9 mouse cellular contexts compared by ENCODE assay signal in genomic region chr7:27653681-27654437, GRCm38 (mm10). TPM values are rescaled to one million over a fixed set of nuclear protein-coding genes. Genes with fewer than 3 reads are reported as not detected.
DNase-seq lines count a peak whose midpoint lies in the region; ATAC-seq and TF ChIP-seq lines count a peak whose summit lies in the region.
"Had no signal": no experiment of that assay in that cellular context is flagged by ENCODE, and none has a peak within 500 bp of the region (broad histone marks: within the 10 kb centered on the region; RNA-seq: fewer than 3 reads in every experiment).

Gene Ttc9b (plus strand): TSS chr7:27653915.

- no peak within 1 kb of the TSS for H3K27ac ChIP-seq in heart, embryonic 11.5 days (ENCODE audit: low read depth, low read length)
- peak within 1 kb of the TSS; percentile 71 for H3K27ac ChIP-seq in forebrain, embryonic 10.5 days
- H3K27ac ChIP-seq in hindbrain, embryonic 14.5 days = peak within 1 kb of the TSS; percentile 97
- H3K27ac ChIP-seq in left cerebral cortex, adult 2 months = peak within 1 kb of the TSS; percentile 96
- H3K27ac ChIP-seq in midbrain, embryonic 14.5 days (replicated peaks; ENCODE audit: low read depth, low read length) = peak within 1 kb of the TSS; percentile 95

- no peaks in the 10 kb centered on the region for H3K9me3 ChIP-seq in heart, embryonic 11.5 days (replicated peaks; ENCODE audit: control insufficient read depth, low read length)
- H3K9me3 ChIP-seq in forebrain, embryonic 10.5 days = 0 out of 2 replicates have a peak, but pooled peaks cover 4% of the 10 kb centered on the region
- no peaks in the 10 kb centered on the region for H3K9me3 ChIP-seq in hindbrain, embryonic 14.5 days (ENCODE audit: control insufficient read depth, low read length)
- H3K9me3 ChIP-seq in midbrain, embryonic 14.5 days (ENCODE audit: control insufficient read depth, low read length) = no peaks in the 10 kb centered on the region

- intact Hi-C loops in left cerebral cortex, adult 2 months (cut with DNase I) = loop anchor here (2.0 kb wide), 1 partner anchor 51 kb away; no protein-coding TSS in a partner anchor

- no peak within 1 kb of the TSS for H3K9ac ChIP-seq in heart, embryonic 11.5 days (ENCODE audit: low read depth, low read length)
- H3K9ac ChIP-seq in hindbrain, embryonic 14.5 days = peak within 1 kb of the TSS; percentile 79
- H3K9ac ChIP-seq in midbrain, embryonic 14.5 days (replicated peaks; ENCODE audit: low read length) = peak within 1 kb of the TSS; percentile 85

- H3K4me1 ChIP-seq in heart, embryonic 11.5 days (ENCODE audit: control insufficient read depth, insufficient read depth, low read length) = peaks cover 6% of the 10 kb centered on the region
- H3K4me1 ChIP-seq in forebrain, embryonic 10.5 days = peaks cover 32% of the 10 kb centered on the region
- peaks cover 7% of the 10 kb centered on the region for H3K4me1 ChIP-seq in hindbrain, embryonic 14.5 days (replicated peaks; ENCODE audit: control insufficient read depth, insufficient read depth, low read length)
- peaks cover 11% of the 10 kb centered on the region; the same call in 1 of the 2 replicates for H3K4me1 ChIP-seq in midbrain, embryonic 14.5 days (ENCODE audit: control insufficient read depth, insufficient read depth, low read length)

- H3K4me2 ChIP-seq in heart, embryonic 11.5 days = peak within 1 kb of the TSS; percentile 17
- peak within 1 kb of the TSS; percentile 73 for H3K4me2 ChIP-seq in hindbrain, embryonic 14.5 days (replicated peaks)
- peak within 1 kb of the TSS; percentile 75 for H3K4me2 ChIP-seq in midbrain, embryonic 14.5 days (ENCODE audit: low read length)

- WGBS in heart, embryonic 11.5 days (ENCODE audit: insufficient replicate concordance) = 5% methylated on average over 52 of the region's 62 CpGs
- 3% methylated on average over 60 of the region's 62 CpGs for WGBS in forebrain, embryonic 10.5 days
- 1% methylated on average over 61 of the region's 62 CpGs for WGBS in hindbrain, embryonic 14.5 days
- under 1% methylated on average over 62 of the region's 62 CpGs for WGBS in midbrain, embryonic 14.5 days

- no peaks in the 10 kb centered on the region; the same call in 1 of the 2 replicates for H3K36me3 ChIP-seq in heart, embryonic 11.5 days (ENCODE audit: control insufficient read depth, insufficient read depth, low read length)
- peaks cover 31% of the 10 kb centered on the region for H3K36me3 ChIP-seq in forebrain, embryonic 10.5 days (replicated peaks)
- peaks cover 32% of the 10 kb centered on the region for H3K36me3 ChIP-seq in hindbrain, embryonic 14.5 days (replicated peaks; ENCODE audit: control insufficient read depth, insufficient read depth)
- H3K36me3 ChIP-seq in midbrain, embryonic 14.5 days (ENCODE audit: control insufficient read depth, insufficient read depth, low read length) = peaks cover 32% of the 10 kb centered on the region

- no peak; the same call in none of the 2 replicates for TF ChIP-seq CTCF in left cerebral cortex, adult 2 months (IDR thresholded peaks at IDR 0.05)

- H3K4me3 ChIP-seq in heart, embryonic 11.5 days (ENCODE audit: low read depth, low read length) = 0 out of 2 replicates have a peak within 1 kb of the TSS, but pooled peaks have one; percentile 0
- peak within 1 kb of the TSS; percentile 60 for H3K4me3 ChIP-seq in forebrain, embryonic 10.5 days
- H3K4me3 ChIP-seq in hindbrain, embryonic 14.5 days (replicated peaks; ENCODE audit: low read length) = peak within 1 kb of the TSS; percentile 58
- H3K4me3 ChIP-seq in left cerebral cortex, adult 2 months = peak within 1 kb of the TSS; percentile 73
- H3K4me3 ChIP-seq in midbrain, embryonic 14.5 days (replicated peaks; ENCODE audit: low read depth, low read length) = peak within 1 kb of the TSS; percentile 65

- H3K27me3 ChIP-seq in heart, embryonic 11.5 days (ENCODE audit: control insufficient read depth, insufficient read depth, low read length) = peaks cover 77% of the 10 kb centered on the region
- H3K27me3 ChIP-seq in forebrain, embryonic 10.5 days (ENCODE audit: poor library complexity, severe bottlenecking) = peaks cover 73% of the 10 kb centered on the region
- 0 out of 2 replicates have a peak, but pooled peaks cover 9% of the 10 kb centered on the region for H3K27me3 ChIP-seq in hindbrain, embryonic 14.5 days (ENCODE audit: control insufficient read depth, insufficient read depth, low read length)
- H3K27me3 ChIP-seq in midbrain, embryonic 14.5 days (ENCODE audit: control insufficient read depth, insufficient read depth, low read length) = no peaks in the 10 kb centered on the region

- DNase-seq in heart, adult 8-10 months (ENCODE audit: low spot score) = no peak
- DNase-seq in brain, adult 2 months (ENCODE audit: low read depth, low spot score) = peak; percentile 90
- DNase-seq in forebrain, embryonic 10.5 days (ENCODE audit: extremely low spot score, low spot score) = peak; percentile 67
- DNase-seq in hindbrain, embryonic 14.5 days (ENCODE audit: low spot score) = peak; percentile 79
- peak; percentile 82 to 83 for DNase-seq in left cerebral cortex, adult 2 months (ENCODE audit: extremely low spot score in 1 of 2, low spot score in 2 of 2)
- DNase-seq in midbrain, embryonic 14.5 days = peak; percentile 92
- DNase-seq in testis, postnatal 10 days (ENCODE audit: low spot score) = peak; percentile 88

- ATAC-seq in heart, embryonic 11.5 days (replicated peaks; ENCODE audit: insufficient number of reproducible peaks, low FRiP score, low TSS enrichment) = no peak
- peak; percentile 71 for ATAC-seq in hindbrain, embryonic 14.5 days (ENCODE audit: low FRiP score)
- ATAC-seq in midbrain, embryonic 14.5 days (ENCODE audit: low FRiP score, low TSS enrichment) = peak; percentile 78

RNA-seq across cellular contexts. Expression of gene Ttc9b, which starts in this region (rescaled TPM):
- polyA plus RNA-seq in heart, embryonic 11.5 days (2014; fragmentation: Nextera tagmentation; extraction: Ambion mirVana) = not detected in 2 replicates
- not detected for total RNA-seq in heart, adult 8-10 months (2022)
- 2.8 and 3.7 TPM in 2 replicates for polyA plus RNA-seq in forebrain, embryonic 10.5 days (2016; fragmentation: Nextera tagmentation; extraction: Ambion mirVana)
- 98.6 and 100 TPM in 2 replicates for polyA plus RNA-seq in hindbrain, embryonic 14.5 days (2014; fragmentation: Nextera tagmentation; extraction: Ambion mirVana)
- 100 to 1,000 TPM in 1 of 2 experiments, 10 to 100 TPM in 1; 99.1 to 101 TPM for total RNA-seq in left cerebral cortex, adult 2 months (2021)
- 71.3 and 104 TPM in 2 replicates for polyA plus RNA-seq in midbrain, embryonic 14.5 days (2014; fragmentation: Nextera tagmentation; extraction: Ambion mirVana)
- polyA plus RNA-seq: liver, embryonic 16.5 days had no signal

Comparison
In these comparisons a context has a peak if more than half of its experiments do, and no peak if none do; other contexts are left out.
1. RNA of gene Ttc9b (total RNA-seq): 99.1 to 101 TPM in left cerebral cortex, adult 2 months; not detected in heart, adult 8-10 months; every median in the first group is over 10 times any median in the second.
2. RNA of gene Ttc9b (polyA plus RNA-seq): 98.6 to 100 TPM in hindbrain, embryonic 14.5 days and 71.3 to 104 TPM in midbrain, embryonic 14.5 days; 2.8 to 3.7 TPM in forebrain, embryonic 10.5 days and not detected in heart, embryonic 11.5 days; every median in the first group is over 10 times any median in the second.
3. H3K4me2 ChIP-seq: peak in every context shown above with its lines; median percentile 75 in midbrain, embryonic 14.5 days; 73 in hindbrain, embryonic 14.5 days; 17 in heart, embryonic 11.5 days.
4. H3K4me3 ChIP-seq: peak in every context shown above with its lines; median percentile 73 in left cerebral cortex, adult 2 months; 65 in midbrain, embryonic 14.5 days; 60 in forebrain, embryonic 10.5 days; 58 in hindbrain, embryonic 14.5 days; 0 in heart, embryonic 11.5 days.